Mouse (Mus musculus) spleen, postnatal 4 days (tissue): ENCODE data around the gene Sapcd1.

ENCODE experiments used
- DNase-seq, 2 experiments: peaks; one replicate each; pipeline ENCODE4 v3.0.0; 2022; ENCODE audit warnings: low spot score in 2 of 2

The Sapcd1 gene

DNA sequence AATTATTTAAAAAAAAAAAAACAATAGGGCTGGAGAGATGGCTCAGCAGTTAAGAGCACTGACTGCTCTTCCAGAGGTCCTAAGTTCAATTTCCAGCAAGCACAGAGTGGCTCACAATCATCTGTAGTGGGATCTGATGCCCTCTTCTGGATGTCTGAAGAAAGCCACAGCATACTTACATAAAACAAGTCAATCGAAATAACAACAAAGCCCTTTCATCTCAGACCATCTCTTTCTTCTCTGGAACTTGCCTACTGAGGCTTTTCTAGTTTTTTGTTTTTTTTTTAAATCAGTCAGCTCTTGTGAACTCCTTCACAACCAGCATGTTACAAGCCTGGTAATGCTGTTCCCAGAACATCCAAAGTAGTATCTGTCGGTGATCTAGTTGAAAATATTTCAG, 47.2 kb downstream of the Sapcd1 start:
- DNase-seq: peak in 1 of 2 experiments; percentile 33

DNA sequence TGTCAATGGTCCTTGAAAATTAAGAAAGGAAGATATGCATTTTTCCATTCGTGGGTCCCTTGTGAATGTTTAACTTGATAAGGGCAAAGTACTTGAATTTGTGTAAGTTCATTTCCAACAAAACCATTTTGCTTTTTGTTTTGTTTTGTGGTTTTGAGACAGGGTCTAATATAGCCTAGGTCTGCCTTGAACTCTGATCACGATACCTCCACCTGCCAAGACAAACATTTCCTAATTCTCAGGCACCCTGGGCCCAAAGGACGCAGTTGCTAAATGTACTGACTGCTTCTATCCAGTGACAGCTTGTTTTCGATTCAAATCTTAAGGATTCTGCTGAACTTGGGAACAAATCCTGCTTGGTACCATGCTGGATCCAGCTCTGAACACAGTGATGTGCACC, 48.2 kb downstream of the Sapcd1 start:
- DNase-seq: no peak

DNA sequence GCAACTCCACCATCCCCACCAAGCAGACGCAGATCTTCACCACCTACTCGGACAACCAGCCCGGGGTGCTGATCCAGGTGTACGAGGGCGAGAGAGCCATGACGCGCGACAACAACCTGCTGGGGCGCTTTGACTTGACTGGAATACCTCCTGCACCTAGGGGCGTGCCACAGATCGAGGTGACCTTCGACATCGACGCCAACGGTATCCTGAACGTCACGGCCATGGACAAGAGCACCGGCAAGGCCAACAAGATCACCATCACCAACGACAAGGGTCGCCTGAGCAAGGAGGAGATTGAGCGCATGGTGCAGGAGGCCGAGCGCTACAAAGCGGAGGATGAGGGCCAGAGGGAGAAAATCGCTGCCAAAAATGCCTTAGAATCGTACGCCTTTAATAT, 49.6 kb downstream of the Sapcd1 start:
- no peak for DNase-seq

DNA sequence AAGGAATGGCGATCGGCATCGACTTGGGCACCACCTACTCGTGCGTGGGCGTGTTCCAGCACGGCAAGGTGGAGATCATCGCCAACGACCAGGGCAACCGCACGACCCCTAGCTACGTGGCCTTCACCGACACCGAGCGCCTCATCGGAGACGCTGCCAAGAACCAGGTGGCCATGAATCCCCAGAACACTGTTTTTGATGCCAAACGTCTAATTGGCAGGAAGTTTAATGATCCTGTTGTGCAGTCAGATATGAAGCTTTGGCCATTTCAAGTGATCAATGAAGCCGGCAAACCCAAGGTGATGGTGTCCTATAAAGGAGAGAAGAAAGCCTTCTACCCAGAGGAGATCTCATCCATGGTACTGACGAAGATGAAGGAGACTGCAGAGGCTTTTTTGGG, 50.8 kb downstream of the Sapcd1 start:
- no peak for DNase-seq
